Mouse (Mus musculus): ENCODE measurements around the gene Hoxc12.

Hoxc12 gene

DNA sequence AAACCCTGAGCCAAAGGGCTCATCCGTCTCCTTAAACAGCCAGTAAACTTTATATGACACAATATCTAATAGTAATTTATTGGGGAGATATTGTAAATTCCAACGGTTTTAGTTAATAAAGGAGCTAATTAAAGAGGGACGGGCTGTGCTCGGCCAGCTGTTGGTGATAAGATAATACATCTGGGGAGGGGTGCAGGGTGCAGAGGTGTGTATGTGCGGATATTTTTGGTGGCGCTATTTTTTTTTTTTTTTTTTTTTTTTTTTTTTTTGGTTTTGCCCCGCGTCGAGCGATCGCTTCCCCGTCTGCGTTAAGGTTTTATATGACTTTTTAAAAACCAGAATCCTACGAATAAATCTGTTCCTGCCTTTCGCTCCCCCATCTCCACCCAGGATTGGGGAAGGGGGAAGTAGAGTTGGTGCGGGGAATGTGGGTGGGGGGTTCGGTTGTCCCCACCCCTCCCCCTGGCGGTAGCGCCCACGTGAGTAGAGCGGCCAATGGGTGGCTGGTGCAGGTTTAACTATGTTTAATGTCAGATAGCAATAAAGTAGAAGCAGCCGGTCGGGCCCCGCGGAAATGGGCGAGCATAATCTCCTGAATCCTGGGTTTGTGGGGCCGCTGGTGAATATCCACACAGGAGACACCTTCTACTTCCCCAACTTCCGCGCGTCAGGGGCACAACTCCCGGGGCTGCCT is at the start of gene Hoxc12:
TSS of gene Hoxc12 (plus strand) at position 479 of the 694 bp plus-strand sequence.
- DNase-seq: no peak

DNA sequence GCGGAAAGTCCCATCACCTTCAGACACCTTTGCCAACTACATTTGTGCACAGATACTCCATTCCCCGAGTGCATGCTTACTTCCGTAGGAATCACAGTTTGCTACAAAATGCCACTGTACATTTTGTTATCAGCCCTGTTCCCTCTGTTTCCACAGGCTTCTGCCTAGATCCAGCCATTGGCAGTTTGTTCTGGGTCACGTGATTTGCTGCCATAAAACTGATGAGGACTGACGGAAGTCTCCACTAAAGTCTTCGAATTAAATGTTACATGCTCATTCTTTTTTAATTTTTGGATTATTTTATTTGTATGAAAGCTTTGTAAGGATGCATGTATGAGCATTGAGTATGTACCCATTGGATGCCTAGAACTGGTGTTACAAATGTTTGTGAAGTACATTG is 41.4 kb upstream of the Hoxc12 start:
- DNase-seq: no peak

DNA sequence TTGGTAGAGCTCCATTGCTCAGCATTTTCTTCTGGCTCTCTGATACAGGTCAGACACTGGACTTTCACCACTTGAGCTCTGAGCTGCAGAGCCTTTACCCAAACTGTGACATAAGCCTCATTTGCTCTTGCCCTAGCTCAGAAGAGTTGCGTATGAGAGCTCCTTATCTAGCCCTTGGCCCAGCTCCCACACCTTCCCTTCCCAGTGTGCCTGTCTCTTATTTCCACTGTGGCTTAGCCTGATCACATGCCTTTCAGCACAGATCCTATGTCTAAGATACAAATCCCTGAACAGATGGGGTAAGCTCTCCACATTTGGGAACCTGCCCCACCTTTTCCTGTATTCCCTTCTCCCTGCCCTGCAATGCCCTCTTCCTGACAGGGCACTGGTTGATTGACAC is 31.6 kb upstream of the Hoxc12 start:
- no peak for DNase-seq

DNA sequence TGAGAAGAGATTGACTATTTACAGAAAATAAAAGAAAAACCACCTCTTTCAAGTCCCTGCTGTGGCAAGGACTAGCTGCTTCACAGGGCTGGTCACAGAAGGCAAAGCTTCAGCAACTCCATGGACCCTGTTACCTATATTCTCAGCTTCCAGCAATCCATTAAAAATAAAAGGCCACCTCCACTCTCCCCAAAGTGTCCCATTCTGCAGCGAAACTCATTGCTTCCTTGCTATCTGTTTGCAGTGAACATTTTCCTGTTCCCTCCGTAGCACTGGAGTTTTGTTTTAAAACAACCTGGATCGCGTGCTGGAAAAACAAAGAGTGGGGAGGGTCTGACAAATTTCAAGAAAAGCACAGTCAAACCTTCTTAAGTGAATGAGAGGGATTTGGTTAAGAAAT is 27.0 kb upstream of the Hoxc12 start:
- DNase-seq: peak; percentile 39

DNA sequence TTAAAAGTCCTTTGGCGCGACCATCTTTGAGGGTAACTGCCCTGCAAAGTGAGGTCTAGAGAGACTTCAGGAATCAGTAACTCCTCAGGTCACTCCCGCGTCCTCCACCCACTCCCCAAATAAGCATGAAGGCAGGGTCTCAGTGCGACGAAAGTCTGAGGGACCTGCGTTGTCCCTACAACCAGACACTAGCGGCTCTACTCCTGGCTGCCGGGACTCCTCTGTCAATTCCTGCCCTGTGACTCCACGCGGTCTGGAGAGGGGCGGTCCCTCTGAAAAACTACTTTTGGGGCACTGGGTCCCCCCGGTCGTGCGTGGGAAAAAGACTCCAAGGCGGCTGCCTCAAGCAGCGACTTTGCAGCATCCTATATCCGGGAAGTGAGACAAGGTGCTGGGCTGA is 26.5 kb upstream of the Hoxc12 start:
- DNase-seq: peak; percentile 57

DNA sequence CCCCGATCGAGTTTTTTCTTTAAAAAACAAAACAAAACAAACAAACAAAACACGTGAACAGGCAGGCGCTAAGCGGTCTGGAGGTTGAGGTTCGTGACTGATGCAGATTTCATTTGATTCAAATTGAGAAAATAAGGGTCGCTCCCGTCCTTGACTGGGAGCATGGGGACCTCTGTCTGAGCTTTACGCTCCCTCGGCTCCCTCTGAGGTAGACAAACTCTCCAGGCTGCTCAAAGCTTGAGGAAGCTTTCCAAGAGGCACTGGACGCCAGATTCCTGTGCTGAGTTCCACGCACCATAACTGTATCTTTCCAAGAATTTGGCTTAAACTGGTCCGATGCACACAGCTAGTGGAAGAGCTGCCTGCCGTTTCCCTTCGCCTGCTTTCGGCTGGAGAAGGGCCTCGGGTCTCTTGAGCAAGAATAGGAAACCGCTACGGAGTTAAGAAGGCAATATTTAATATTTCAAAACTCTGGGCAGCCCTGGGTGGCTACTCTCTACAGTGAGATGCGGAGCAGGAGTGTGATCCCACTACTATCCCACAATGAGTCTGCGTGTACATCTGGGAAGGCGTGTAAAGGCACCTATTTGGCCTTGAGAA is 26.0 kb upstream of the Hoxc12 start:
- peak; percentile 59 for DNase-seq

DNA sequence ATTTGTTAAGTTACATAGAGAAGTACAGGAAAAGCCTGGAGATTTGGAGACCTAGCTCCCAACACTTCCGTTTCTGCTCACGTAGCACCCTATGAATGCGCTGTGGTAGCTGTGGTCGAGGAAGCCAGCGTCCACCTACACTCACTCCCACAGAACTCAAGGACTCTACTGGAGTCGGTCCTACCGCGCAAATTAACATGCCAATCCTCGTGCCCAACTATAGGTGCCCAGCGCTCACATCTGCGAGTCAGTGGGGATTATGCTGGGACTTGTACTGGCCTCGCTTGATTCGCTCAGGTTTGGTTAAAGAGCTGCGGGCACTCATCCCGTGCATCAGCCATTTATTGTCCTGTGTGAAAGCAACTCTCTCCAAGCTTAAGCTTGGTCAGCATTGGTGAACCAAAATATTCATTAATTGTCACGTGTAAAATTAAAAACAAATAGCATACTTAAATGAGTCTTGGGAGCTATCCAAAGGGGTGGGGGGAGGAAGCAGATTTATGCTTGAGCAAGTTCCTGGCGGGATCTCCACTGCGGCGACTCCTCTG is 23.4 kb upstream of the Hoxc12 start:
- DNase-seq: peak; percentile 51

DNA sequence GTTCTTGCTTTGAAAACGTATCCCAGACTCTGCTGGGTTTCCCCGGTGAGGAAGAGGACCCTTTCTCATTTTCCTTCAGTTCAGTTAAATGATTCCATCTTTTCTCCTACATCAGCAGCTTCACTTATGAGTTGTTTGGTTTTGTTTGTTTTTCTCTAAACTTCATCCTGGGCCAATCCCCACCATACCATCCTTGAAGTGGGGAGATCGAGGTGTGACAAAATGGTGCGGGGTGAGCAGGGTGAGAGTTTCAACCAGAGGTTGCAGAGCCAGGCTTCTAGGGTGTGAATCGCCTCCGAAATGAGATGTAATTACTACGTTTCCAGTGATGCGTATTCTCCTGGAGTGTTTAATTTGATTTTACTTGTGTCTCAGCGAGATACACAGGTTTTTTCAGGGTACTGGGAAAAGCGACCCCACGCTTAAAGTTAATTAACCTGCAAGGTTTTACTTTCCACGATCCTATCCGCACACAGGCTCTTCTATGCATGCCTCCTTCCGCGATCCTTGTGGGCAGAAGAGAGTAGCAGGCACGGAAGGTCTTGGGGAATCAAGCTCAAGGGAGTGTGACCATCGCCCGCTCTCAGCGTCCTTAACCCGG is 18.5 kb upstream of the Hoxc12 start:
- DNase-seq: peak; percentile 44

DNA sequence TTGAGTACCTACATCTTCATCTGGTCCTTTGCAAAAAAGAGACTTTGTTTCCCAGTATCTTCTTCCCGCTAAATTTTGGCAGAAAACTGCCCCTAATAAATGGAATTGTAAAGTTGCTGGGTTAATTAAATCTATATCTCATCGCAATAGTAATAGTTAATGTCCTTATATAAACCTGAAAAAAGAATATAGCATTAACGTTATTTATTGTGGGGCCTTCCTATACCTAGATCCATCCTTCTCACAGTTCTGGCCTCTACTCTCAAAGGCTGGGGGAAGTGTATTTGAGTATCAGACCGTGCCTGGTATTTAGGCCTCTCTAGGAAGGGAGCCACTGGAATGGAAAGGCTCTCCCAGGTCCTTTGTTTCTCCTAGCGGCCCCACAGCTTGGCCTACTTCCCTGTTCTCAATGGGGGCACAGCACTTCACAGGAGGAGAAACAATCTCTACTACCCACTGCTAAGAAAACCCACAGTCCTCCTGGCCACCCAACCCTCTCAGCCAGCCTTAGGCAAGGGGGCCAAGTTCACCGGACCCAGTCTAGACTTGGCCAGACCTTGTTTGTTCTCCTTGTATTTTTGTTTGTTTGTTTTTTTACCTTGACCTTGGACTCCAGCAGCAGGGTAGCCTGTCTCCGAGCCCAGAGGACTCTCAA is 17.8 kb upstream of the Hoxc12 start:
- DNase-seq: peak; percentile 35

DNA sequence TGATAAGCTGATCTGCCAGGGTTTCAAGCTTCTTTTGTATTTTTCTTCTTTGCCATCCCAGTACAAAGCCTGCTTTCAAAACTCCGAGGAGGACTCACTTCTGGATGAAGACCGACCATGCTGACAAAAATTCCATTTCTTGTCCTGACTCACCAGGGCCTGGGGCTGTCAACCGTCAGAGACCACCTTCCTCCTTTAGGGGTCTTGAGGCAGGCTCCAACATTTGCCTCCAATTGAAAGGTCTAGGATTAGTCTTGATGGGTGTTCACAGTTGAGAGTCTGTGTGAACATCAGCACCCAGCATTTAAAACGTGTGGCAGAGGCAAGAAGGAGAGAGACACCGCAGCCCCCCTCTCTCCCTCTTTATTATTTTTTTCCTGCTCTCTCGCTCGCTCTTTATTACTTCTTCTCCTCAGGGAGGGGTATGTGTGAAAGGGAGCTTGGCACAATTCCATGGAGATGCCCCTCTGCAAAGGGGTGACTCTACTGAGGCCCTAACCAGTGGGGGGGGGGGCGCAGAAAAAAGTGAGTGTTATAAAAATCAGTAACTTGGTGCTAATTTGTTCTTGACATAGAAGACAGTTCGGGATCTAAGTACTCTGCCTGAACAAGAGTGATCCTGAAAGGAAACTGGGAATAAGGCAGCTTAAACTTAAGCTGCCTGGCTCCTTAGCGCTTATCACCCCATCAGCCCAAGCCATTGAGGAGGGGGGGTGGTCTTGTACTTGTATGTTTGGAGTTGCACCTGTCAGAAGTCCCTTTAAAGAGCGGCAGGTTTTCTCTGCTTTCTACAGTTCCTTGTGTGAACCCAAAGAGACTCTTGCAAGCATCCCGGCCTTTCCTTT is 17.0 kb upstream of the Hoxc12 start:
- DNase-seq: no peak

DNA sequence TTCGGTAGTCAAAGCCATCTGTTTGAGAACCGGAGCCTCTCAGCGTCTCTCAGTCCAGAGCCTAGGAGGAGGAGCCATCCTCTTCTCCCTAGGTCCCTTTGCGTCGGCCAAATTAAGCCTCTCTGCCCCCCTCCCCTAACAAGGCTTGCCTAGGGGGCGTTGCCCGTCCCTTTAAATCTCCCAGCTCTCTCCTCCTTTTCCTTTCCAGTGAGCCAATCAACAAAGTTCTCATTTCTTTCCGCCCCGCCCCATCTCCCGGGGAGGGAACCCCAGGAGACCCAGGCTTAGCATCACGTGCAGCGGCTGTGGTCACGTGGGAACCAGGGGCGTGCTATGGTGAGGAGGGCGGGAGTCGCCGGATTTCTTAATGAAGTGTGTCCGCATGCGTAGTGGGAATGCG is 15.9 kb upstream of the Hoxc12 start:
- DNase-seq: peak; percentile 91

DNA sequence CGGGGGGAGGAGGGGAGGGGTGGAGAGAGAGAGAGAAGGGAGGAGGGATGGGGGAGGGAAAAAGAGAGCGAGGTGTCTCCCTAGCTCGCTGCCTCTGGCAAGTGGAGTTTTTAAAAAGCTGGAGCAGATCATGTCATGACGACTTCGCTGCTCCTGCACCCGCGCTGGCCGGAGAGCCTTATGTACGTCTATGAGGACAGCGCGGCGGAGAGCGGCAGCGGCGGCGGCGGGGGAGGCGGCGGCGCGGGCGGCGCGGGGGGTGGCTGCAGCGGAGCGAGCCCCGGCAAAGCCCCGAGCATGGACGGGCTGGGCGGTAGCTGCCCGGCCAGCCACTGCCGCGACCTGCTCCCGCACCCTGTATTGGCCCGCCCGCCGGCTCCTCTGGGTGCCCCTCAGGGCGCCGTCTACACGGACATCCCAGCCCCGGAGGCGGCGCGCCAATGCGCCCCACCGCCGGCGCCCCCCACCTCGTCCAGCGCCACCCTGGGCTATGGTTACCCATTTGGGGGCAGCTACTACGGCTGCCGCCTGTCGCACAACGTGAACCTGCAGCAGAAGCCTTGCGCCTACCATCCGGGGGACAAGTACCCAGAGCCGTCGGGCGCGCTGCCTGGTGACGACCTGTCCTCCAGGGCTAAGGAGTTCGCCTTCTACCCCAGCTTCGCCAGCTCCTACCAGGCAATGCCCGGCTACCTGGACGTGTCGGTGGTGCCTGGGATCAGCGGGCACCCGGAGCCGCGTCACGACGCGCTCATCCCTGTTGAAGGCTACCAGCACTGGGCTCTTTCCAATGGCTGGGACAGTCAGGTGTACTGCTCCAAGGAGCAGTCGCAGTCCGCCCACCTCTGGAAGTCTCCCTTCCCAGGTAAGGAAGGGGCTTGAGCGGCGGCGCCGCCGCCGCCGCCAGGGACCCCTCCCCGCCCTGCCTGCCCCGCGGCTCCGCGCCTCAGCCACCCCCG is 15.2 kb upstream of the Hoxc12 start, which contains the start of gene Hoxc13:
TSS of gene Hoxc13 (plus strand) at position 51 of the 959 bp plus-strand sequence.
- peak; percentile 28 for DNase-seq

DNA sequence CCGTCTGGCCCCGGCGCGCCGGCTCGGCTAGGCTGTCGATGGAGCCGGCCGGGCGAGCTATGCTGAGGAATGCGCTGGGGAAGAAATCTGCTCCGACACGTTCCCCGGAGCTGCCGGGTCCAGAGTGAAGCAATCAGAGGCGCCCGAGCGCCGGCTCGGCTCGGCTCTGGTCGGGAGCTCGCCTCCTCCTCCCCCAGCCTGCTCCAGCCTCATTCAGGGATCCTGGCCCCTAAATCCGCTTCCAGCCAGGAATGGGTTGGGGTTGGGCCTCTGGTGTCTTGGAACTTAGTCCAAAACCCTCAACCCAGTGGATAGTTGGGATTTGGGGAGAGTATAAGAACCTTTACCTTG is 14.6 kb upstream of the Hoxc12 start:
- peak; percentile 65 for DNase-seq

DNA sequence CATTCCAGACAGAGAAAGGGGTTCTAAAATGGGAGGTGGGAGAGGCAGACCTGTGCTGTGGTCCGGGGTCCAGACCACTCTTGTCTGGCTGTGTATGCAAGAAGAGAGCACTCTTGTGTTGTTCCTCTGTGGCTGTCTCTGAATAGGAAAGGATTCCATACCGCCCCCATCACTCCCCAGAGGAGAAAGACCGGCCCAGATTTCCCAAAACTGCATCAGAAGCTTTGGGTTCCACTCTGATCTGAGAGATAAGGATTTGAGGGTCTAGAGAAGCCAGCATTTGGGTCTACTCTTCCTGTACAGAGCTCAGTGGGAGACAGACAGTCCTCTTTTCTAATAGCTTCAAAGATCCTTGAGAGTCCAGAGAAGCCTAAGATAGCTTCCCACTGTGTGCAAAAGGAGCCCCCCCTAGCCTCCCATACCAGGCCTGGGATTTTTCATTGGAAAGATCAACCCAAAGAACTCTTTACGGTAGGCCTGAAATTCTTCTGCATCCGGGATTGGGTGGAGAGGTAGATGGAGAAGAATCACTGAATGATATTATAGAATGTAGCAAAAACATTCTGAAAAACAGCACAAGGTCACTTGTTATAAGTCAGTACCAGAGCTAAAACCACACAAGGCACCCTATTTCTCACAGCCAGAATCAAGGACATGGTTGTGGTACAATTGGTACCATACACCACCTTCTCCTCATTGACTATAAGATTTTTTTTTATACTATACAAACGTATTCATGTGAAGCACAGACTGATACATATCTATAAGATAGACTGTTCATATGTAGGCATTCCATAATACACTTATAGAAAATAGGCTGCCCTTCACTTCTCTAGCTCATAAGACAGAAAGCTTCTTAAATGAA is 13.7 kb upstream of the Hoxc12 start:
- no peak for DNase-seq

DNA sequence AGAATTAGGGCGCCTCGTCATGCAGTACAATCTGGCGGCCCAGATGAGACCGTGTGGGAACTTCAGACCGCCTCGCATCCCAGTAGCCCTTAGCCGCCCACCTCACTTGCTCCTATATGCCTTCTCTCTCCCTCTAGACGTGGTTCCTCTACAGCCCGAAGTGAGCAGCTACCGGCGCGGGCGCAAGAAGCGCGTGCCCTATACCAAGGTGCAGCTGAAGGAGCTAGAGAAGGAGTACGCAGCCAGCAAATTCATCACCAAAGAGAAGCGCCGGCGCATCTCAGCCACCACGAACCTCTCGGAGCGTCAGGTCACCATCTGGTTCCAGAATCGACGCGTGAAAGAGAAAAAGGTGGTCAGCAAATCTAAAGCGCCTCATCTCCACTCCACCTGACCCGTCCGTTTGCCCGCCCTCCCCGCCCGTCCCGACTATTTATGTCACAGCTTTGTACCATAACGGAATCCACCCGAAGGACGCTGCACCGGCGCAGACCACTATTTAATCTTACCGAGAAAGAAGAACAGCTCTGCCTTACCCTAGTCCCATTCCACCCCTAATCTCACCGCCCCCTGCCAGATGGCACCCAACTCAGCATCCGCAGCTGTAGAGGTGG is 9.4 kb upstream of the Hoxc12 start:
- no peak for DNase-seq

DNA sequence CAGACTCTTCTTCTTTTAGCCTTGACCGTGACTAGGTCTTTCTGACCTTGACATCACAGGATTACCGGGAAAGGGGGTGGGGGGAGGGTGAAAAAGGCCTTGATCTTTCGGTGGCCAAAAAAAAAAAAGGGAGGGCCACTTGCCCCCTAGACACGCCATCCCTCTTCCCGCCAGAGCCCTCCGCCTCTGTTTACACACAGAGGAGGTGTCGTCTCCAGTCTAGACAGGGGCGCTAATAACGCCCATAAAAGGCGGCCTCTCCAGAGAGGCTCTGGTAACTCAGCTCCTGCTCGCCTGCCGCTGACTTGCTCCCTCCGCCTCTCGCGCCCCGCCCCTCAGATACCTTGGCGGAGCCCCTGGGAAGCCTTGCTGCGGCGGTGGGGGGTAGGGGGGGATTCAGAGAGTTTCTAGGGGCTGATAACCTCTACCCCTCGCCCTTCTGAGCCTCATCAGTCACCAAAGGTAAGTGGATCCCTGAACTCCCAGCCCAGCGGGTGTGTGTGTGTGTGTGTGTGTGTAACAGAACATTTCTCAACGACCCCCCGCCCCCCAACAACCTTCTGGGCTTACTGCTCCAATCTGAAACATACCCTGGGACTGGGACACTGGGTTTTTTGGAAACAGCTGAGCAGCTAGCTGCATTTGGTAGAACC is 4.7 kb upstream of the Hoxc12 start:
- no peak for DNase-seq

DNA sequence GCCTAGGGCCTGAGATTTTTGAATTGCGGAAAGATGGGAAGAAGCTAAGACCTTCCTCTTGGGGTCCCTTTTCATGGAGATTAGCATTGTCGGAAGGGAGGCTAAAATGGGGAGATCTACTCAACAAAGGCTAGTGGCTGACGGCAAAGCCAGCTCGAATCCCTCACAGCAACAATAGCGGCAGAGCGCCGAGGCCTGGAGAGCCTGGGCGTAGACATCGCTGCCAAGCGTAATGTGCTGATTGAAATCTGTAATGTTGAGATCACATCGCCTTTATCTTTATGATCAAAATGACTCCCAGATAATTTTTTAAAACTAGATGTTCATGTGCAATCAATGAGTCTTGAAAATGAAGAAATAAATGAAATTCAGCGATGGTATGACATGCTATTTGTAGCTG is 2.1 kb upstream of the Hoxc12 start:
- DNase-seq: no peak

DNA sequence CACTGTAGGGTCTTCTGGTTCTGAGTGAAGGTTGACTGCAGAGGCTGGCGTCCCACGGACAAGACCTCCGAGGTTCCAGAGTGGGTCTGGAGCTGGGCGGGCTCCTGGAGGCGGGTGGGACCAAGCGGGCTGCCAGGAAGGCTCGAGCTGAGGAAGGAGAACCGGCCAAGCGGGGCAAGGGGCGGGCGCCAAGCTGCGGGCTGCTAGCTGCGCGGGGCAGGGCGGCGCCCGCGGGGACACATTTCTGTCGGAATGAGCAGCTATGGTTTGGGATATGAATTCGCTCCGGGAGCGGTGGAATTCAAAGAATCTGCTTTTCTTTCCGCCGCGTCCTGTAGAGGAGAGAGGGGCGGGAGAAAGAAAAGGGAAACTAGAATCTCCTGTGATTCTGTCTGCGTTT is 1.7 kb upstream of the Hoxc12 start:
- DNase-seq: no peak

DNA sequence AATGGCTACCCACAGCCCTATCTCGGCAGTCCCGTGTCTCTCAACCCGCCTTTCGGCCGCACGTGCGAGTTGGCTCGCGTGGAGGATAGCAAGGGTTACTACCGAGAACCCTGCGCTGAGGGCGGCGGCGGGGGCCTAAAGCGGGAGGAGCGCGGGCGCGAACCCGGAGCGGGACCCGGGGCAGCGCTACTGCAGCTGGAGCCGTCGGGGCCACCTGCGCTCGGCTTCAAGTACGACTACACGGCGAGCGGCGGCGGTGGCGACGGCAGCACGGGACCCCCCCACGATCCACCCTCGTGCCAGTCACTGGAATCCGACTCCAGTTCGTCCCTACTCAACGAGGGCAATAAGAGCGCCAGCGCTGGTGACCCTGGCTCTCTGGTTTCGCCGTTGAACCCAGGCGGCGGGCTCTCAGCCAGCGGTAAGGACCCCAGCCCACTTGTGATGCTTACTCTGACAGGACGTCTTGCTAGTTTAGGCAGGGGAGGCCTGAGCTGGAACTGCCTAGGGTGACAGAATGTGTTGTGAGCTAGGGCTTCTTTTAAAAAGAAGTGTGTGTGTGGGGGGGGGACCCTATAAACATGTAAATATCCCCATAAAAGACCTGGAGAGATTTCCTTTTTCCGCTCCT is 594 bp downstream of the Hoxc12 start:
- no peak for DNase-seq

Measured in embryo, embryonic 11 days (tissue).